Mouse (Mus musculus): Measurements from ENCODE around the gene Hgf. TPM values are rescaled to one million over a fixed set of nuclear protein-coding genes. Genes with fewer than 3 reads are reported as not detected.

Hgf gene
- polyA plus RNA-seq, 1 experiment from 2014 or later = 3.8 TPM

Other genes starting within 250 kb of the Hgf start
- gene Gm28710, start 238.3 kb downstream of the Hgf start, polyA plus RNA-seq (2015; fragmentation: Nextera tagmentation; extraction: Ambion mirVana) = 0.07 and 0.10 TPM in 2 replicates